8 mouse cellular contexts compared by ENCODE assay signal in the genomic region with DNA sequence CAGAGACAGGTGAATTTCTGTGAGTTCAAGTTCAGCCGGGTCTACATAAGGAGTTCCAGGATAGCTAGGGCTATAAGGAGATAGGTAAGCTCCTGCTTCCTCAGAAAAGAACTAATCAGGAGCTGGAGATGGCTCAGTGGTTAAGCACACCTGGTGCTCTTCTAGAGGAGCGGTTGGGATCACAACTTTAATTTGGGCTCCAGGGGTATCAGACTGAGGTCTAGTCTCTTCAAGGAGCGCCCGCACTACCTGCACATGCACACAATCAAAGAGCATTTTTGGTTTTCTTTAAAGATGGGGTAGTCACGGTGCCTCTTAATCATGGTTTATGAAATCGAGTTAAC. TPM values are rescaled to one million over a fixed set of nuclear protein-coding genes. Genes with fewer than 3 reads are reported as not detected.
DNase-seq lines count a peak whose midpoint lies in the region; ATAC-seq and TF ChIP-seq lines count a peak whose summit lies in the region.

No protein-coding gene starts in this region.

- ATAC-seq in embryonic facial prominence, embryonic 12.5 days (ENCODE audit: insufficient number of reproducible peaks, insufficient read depth, low FRiP score, low TSS enrichment) = no peak
- no peak for ATAC-seq in intestine, embryonic 14.5 days (replicated peaks; ENCODE audit: low FRiP score, low TSS enrichment, low read depth)

- peak overlapping the region; percentile 68 for H3ac ChIP-seq in myocyte (ENCODE audit: control insufficient read depth, insufficient read length)

- peak overlapping the region; percentile 68 for H3K27ac ChIP-seq in liver, adult 2 months (replicated peaks; ENCODE audit: insufficient read depth, low read depth, low read length)
- H3K27ac ChIP-seq in embryonic facial prominence, embryonic 12.5 days = peak overlapping the region; percentile 88
- peak overlapping the region; percentile 77 for H3K27ac ChIP-seq in intestine, embryonic 14.5 days (ENCODE audit: low read depth)

- no peaks in the 10 kb centered on the region for H3K9me3 ChIP-seq in embryonic facial prominence, embryonic 12.5 days
- no peaks in the 10 kb centered on the region for H3K9me3 ChIP-seq in intestine, embryonic 14.5 days (ENCODE audit: control insufficient read depth, low read length)

- H3K9ac ChIP-seq in liver, adult 2 months (ENCODE audit: low read depth, low read length) = peak overlapping the region; percentile 80
- H3K9ac ChIP-seq in embryonic facial prominence, embryonic 12.5 days = peak overlapping the region; percentile 89
- H3K9ac ChIP-seq in intestine, embryonic 14.5 days (ENCODE audit: low read length) = peak overlapping the region; percentile 94

- no peak for TF ChIP-seq POLR2A in liver, adult 2 months (IDR thresholded peaks at IDR 0.05; ENCODE audit: extremely low read depth, insufficient read depth, low read length)
- TF ChIP-seq POLR2A in myocyte (IDR thresholded peaks at IDR 0.05; ENCODE audit: insufficient read length, low read depth) = no peak

- no peaks in the 10 kb centered on the region for H3K27me3 ChIP-seq in liver, adult 2 months (ENCODE audit: control insufficient read depth, insufficient read depth, low read length)
- no peaks in the 10 kb centered on the region for H3K27me3 ChIP-seq in embryonic facial prominence, embryonic 12.5 days
- no peaks in the 10 kb centered on the region for H3K27me3 ChIP-seq in intestine, embryonic 14.5 days (replicated peaks; ENCODE audit: control insufficient read depth, insufficient read depth, low read length)
- H3K27me3 ChIP-seq in myocyte (ENCODE audit: control insufficient read depth, insufficient read depth, insufficient read length) = no peaks in the 10 kb centered on the region

- H3K4me2 ChIP-seq in embryonic facial prominence, embryonic 12.5 days (replicated peaks) = peak overlapping the region; percentile 57
- peak overlapping the region; percentile 89 for H3K4me2 ChIP-seq in intestine, embryonic 14.5 days (ENCODE audit: low read length)
- H3K4me2 ChIP-seq in myocyte (ENCODE audit: low read depth) = peak overlapping the region; percentile 79

- no peak for DNase-seq in liver, adult 2 months (ENCODE audit: extremely low read depth, low read depth, low spot score)
- no peak for DNase-seq in liver
- peak; percentile 64 for DNase-seq in intestine, embryonic 14.5 days (ENCODE audit: low spot score)
- DNase-seq in left cerebral cortex, adult 9 months (ENCODE audit: low spot score in 2 of 2) = no peak
- no peak for DNase-seq in right cerebral cortex, postnatal 4 days
- no peak for DNase-seq in layer of hippocampus, adult 11-12 months (ENCODE audit: low spot score)

- no peak for TF ChIP-seq CTCF in liver, adult 2 months (IDR thresholded peaks at IDR 0.05; ENCODE audit: low read depth, low read length)

- peak overlapping the region; percentile 68 for H3K4me3 ChIP-seq in liver, adult 2 months (ENCODE audit: insufficient read depth, low read depth, low read length)
- H3K4me3 ChIP-seq in embryonic facial prominence, embryonic 12.5 days = peak overlapping the region; percentile 72
- H3K4me3 ChIP-seq in intestine, embryonic 14.5 days (ENCODE audit: low read depth, low read length) = peak overlapping the region; percentile 87
- H3K4me3 ChIP-seq in myocyte = peak overlapping the region; percentile 95

- WGBS in liver, adult 2 months = 24% methylated on average over 6 of the region's 6 CpGs
- 14% methylated on average over 6 of the region's 6 CpGs for WGBS in embryonic facial prominence, embryonic 12.5 days
- WGBS in intestine, embryonic 14.5 days = 21% methylated on average over 6 of the region's 6 CpGs

- peaks cover 11% of the 10 kb centered on the region for H3K4me1 ChIP-seq in liver, adult 2 months (ENCODE audit: control insufficient read depth, insufficient read depth, low read length)
- peaks cover 12% of the 10 kb centered on the region for H3K4me1 ChIP-seq in embryonic facial prominence, embryonic 12.5 days
- peaks cover 9% of the 10 kb centered on the region for H3K4me1 ChIP-seq in intestine, embryonic 14.5 days (replicated peaks; ENCODE audit: control insufficient read depth, insufficient read depth, low read length)

- peaks cover 3% of the 10 kb centered on the region; the same call in 1 of the 2 replicates for H3K36me3 ChIP-seq in liver, adult 2 months (ENCODE audit: control insufficient read depth, insufficient read depth, low read length)
- peaks cover 31% of the 10 kb centered on the region for H3K36me3 ChIP-seq in embryonic facial prominence, embryonic 12.5 days
- peaks cover 28% of the 10 kb centered on the region for H3K36me3 ChIP-seq in intestine, embryonic 14.5 days (ENCODE audit: control insufficient read depth, insufficient read depth, low read length)
- H3K36me3 ChIP-seq in myocyte (ENCODE audit: control insufficient read depth, insufficient read depth) = peaks cover 19% of the 10 kb centered on the region

- H3K79me2 ChIP-seq in liver, adult 2 months (ENCODE audit: control insufficient read depth, insufficient read depth, low read length) = no peaks in the 10 kb centered on the region
- H3K79me2 ChIP-seq in myocyte (ENCODE audit: control insufficient read depth, insufficient read depth) = peaks cover 20% of the 10 kb centered on the region

TF ChIP-seq in myocyte, 11 proteins besides CTCF, POLR2A, EP300 and RAD21:
- no peak for TF ChIP-seq MYOD1 (IDR thresholded peaks at IDR 0.05; ENCODE audit: control insufficient read depth in 1 of 3, insufficient read length in 2 of 3, low read depth in 2 of 3)
- TF ChIP-seq MAX (IDR thresholded peaks at IDR 0.05; ENCODE audit: low read depth) = no peak
- TF ChIP-seq POLR2AphosphoS2 (IDR thresholded peaks at IDR 0.05; ENCODE audit: insufficient read length, low read depth) = no peak
- TF ChIP-seq REST (IDR thresholded peaks at IDR 0.05; ENCODE audit: insufficient read depth, insufficient read length) = no peak
- TF ChIP-seq CEBPB (IDR thresholded peaks at IDR 0.05; ENCODE audit: insufficient read depth, poor library complexity, severe bottlenecking) = no peak
- no peak for TF ChIP-seq E2F4 (IDR thresholded peaks at IDR 0.05; ENCODE audit: insufficient read depth)
- TF ChIP-seq USF1 (IDR thresholded peaks at IDR 0.05; ENCODE audit: low read depth) = no peak
- TF ChIP-seq TCF3 (IDR thresholded peaks at IDR 0.05; ENCODE audit: insufficient read length, low read depth) = no peak
- no peak for TF ChIP-seq TCF12 (IDR thresholded peaks at IDR 0.05; ENCODE audit: insufficient read depth, poor library complexity, severe bottlenecking)
- no peak for TF ChIP-seq MYOG (IDR thresholded peaks at IDR 0.05; ENCODE audit: control insufficient read depth in 1 of 3, insufficient read depth in 1 of 3, insufficient read length in 2 of 3, low read depth in 2 of 3)
- TF ChIP-seq SRF (IDR thresholded peaks at IDR 0.05; ENCODE audit: control insufficient read depth, insufficient read length, low read depth) = no peak

RNA-seq across cellular contexts. Expression of gene Lurap1, which starts 1.4 kb away (rescaled TPM):
- 0.18 and 0.27 TPM in 2 replicates for total RNA-seq in liver, adult 2 months (2014; rRNA removed)
- polyA plus RNA-seq in liver, adult 2 months (2012; rRNA removed) = 0.12 and 0.87 TPM in 2 replicates
- polyA plus RNA-seq in embryonic facial prominence, embryonic 12.5 days (2016; fragmentation: Nextera tagmentation; extraction: Ambion mirVana) = 2.6 and 2.7 TPM in 2 replicates
- polyA plus RNA-seq in intestine, embryonic 14.5 days (2014; fragmentation: Nextera tagmentation; extraction: Ambion mirVana) = 1.9 and 2.5 TPM in 2 replicates
- 1.5 TPM for polyA plus RNA-seq in myocyte (2012; fragmentation: generic; extraction: Trizol)

RNA-seq across cellular contexts. Expression of gene Tspan1, which starts 17.6 kb away (rescaled TPM):
- total RNA-seq in liver, adult 2 months (2014; rRNA removed) = 0.09 TPM in 1 of 2 replicates, not detected in the other
- 0.27 TPM in 1 of 2 replicates, not detected in the other for polyA plus RNA-seq in liver, adult 2 months (2012; rRNA removed)
- 0.23 and 0.37 TPM in 2 replicates for polyA plus RNA-seq in embryonic facial prominence, embryonic 12.5 days (2016; fragmentation: Nextera tagmentation; extraction: Ambion mirVana)
- 26.5 and 33.5 TPM in 2 replicates for polyA plus RNA-seq in intestine, embryonic 14.5 days (2014; fragmentation: Nextera tagmentation; extraction: Ambion mirVana)
- 0.16 TPM for polyA plus RNA-seq in myocyte (2012; fragmentation: generic; extraction: Trizol)

RNA-seq across cellular contexts. Expression of gene 1700042G07Rik, which starts 23.4 kb away (rescaled TPM):
- not detected in 2 replicates for total RNA-seq in liver, adult 2 months (2014; rRNA removed)
- polyA plus RNA-seq in liver, adult 2 months (2012; rRNA removed) = not detected in 2 replicates
- not detected in 2 replicates for polyA plus RNA-seq in embryonic facial prominence, embryonic 12.5 days (2016; fragmentation: Nextera tagmentation; extraction: Ambion mirVana)
- polyA plus RNA-seq in intestine, embryonic 14.5 days (2014; fragmentation: Nextera tagmentation; extraction: Ambion mirVana) = not detected in 2 replicates
- not detected for polyA plus RNA-seq in myocyte (2012; fragmentation: generic; extraction: Trizol)

RNA-seq across cellular contexts. Expression of gene Gm49337, which starts 23.4 kb away (rescaled TPM):
- total RNA-seq in liver, adult 2 months (2014; rRNA removed) = not detected in 2 replicates
- polyA plus RNA-seq in liver, adult 2 months (2012; rRNA removed) = not detected in 2 replicates
- not detected in 2 replicates for polyA plus RNA-seq in embryonic facial prominence, embryonic 12.5 days (2016; fragmentation: Nextera tagmentation; extraction: Ambion mirVana)
- polyA plus RNA-seq in intestine, embryonic 14.5 days (2014; fragmentation: Nextera tagmentation; extraction: Ambion mirVana) = not detected in 2 replicates
- not detected for polyA plus RNA-seq in myocyte (2012; fragmentation: generic; extraction: Trizol)

RNA-seq across cellular contexts. Expression of gene Pomgnt1, which starts 26.1 kb away (rescaled TPM):
- 14.7 and 15.4 TPM in 2 replicates for total RNA-seq in liver, adult 2 months (2014; rRNA removed)
- 15.2 and 19.1 TPM in 2 replicates for polyA plus RNA-seq in liver, adult 2 months (2012; rRNA removed)
- 76.3 and 80.5 TPM in 2 replicates for polyA plus RNA-seq in embryonic facial prominence, embryonic 12.5 days (2016; fragmentation: Nextera tagmentation; extraction: Ambion mirVana)
- polyA plus RNA-seq in intestine, embryonic 14.5 days (2014; fragmentation: Nextera tagmentation; extraction: Ambion mirVana) = 53.7 and 57.4 TPM in 2 replicates
- polyA plus RNA-seq in myocyte (2012; fragmentation: generic; extraction: Trizol) = 75.9 TPM

Comparison
In these comparisons a context has a peak if more than half of its experiments do, and no peak if none do; other contexts are left out.
1. RNA of gene Tspan1, which starts 17.6 kb away (polyA plus RNA-seq): 26.5 to 33.5 TPM in intestine, embryonic 14.5 days; 0.27 TPM in liver, adult 2 months, 0.23 to 0.37 TPM in embryonic facial prominence, embryonic 12.5 days and 0.16 TPM in myocyte (single experiment); every median in the first group is over 10 times any median in the second.
2. Peak in every context shown above with its lines, with median percentiles within 50 percentile points of each other: H3K27ac ChIP-seq, H3K4me3 ChIP-seq, H3K9ac ChIP-seq and H3K4me2 ChIP-seq.